Mouse (Mus musculus) olfactory bulb, adult 2 months (tissue): ENCODE results near the gene Nova1.

Experiments
- CTCF ChIP-seq: fragments of 200-500 bp; IDR thresholded peaks from 2 replicates; pipeline ENCODE4 v1.5.1; 2012; ENCODE audit warnings: low read depth, mild to moderate bottlenecking, low read length, moderate library complexity; ENCODE audit not compliant: insufficient read depth
- POLR2A ChIP-seq: fragments of 200-500 bp; IDR thresholded peaks from 2 replicates; pipeline ENCODE4 v1.6.1; 2012; ENCODE audit warnings: mild to moderate bottlenecking, low read depth, low read length, moderate library complexity; ENCODE audit not compliant: insufficient read depth

DNA sequence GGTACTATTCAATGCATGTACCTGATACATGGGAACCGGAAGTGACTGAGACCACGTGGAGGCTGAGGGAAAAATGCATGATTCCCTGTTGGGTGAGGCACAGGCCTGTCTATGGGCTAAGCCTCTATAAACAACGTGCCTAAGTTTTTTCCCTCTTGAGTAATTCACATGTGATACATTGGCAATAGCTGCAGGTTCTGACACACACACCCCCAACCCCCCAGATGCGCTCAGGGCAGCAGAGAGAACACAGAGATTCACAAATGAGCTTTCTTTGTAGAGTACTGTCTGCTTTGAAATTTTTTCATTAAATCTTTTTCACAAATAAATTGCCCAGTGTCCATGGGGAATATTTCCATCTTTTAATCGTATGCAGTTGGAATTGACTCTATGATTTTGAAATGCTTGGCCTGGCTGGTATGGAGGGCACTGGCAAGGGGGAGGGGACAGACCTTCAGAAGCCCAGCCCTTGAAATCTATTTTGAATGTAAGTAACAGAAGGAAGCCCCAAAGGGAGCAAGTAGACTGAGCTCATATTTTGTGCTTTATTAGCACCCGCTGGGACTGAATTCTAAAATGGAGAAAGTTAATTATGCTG lies 173.3 kb downstream of the Nova1 start:
- TF ChIP-seq CTCF (no peak), POLR2A (no peak)
